26 mouse cellular contexts compared by ENCODE assay signal in genomic region chr17:37063686-37064495, GRCm38 (mm10). TPM values are rescaled to one million over a fixed set of nuclear protein-coding genes. Genes with fewer than 3 reads are reported as not detected.
A peak's percentile ranks its signal among the peaks of the same experiment; 100 is the strongest.
DNase-seq lines count a peak whose midpoint lies in the region; ATAC-seq and TF ChIP-seq lines count a peak whose summit lies in the region.
"Had no signal": no experiment of that assay in that cellular context is flagged by ENCODE, and none has a peak within 500 bp of the region (broad histone marks: within the 10 kb centered on the region; RNA-seq: fewer than 3 reads in every experiment).

No protein-coding gene starts in this region.

- H3K36me3 ChIP-seq in lung, embryonic 14.5 days (ENCODE audit: insufficient read depth): peaks cover 92% of the 10 kb centered on the region

- TF ChIP-seq POLR2A in lung, adult 2 months (IDR thresholded peaks at IDR 0.05; ENCODE audit: borderline replicate concordance, extremely low read depth, low read depth, low read length): no peak
- TF ChIP-seq POLR2A in cerebellum, adult 2 months (IDR thresholded peaks at IDR 0.05; ENCODE audit: borderline replicate concordance, insufficient read depth, low read length): no peak

- no peaks in the 10 kb centered on the region for H3K4me1 ChIP-seq in lung, embryonic 14.5 days (ENCODE audit: insufficient read depth)
- no peaks in the 10 kb centered on the region for H3K4me1 ChIP-seq in lung, adult 2 months (ENCODE audit: control insufficient read depth, insufficient read depth, low read length)
- H3K4me1 ChIP-seq in cerebellum, adult 2 months (ENCODE audit: control insufficient read depth, insufficient read depth, low read length): no peaks in the 10 kb centered on the region; the same call in 1 of the 2 replicates
- H3K4me1 ChIP-seq: embryonic facial prominence, embryonic 10.5 days; heart, embryonic 15.5 days; hindbrain, embryonic 15.5 days; intestine, embryonic 15.5 days; lung, embryonic 15.5 days; neural tube, embryonic 15.5 days had no signal

- TF ChIP-seq CTCF in lung, embryonic 14.5 days (IDR thresholded peaks at IDR 0.05; ENCODE audit: low read depth): no peak
- TF ChIP-seq CTCF in lung, adult 2 months (IDR thresholded peaks at IDR 0.05; ENCODE audit: insufficient read depth, low read length): no peak
- TF ChIP-seq CTCF in cerebellum, adult 2 months (IDR thresholded peaks at IDR 0.05; ENCODE audit: borderline replicate concordance, insufficient read depth, low read depth, low read length): no peak

- H3K9me3 ChIP-seq in lung, embryonic 14.5 days (ENCODE audit: low read depth, low read length): no peaks in the 10 kb centered on the region
- H3K9me3 ChIP-seq: embryonic facial prominence, embryonic 10.5 days; heart, embryonic 15.5 days; hindbrain, embryonic 15.5 days; intestine, embryonic 15.5 days; lung, embryonic 15.5 days; neural tube, embryonic 15.5 days had no signal

- no peak overlapping the region for H3K27ac ChIP-seq in lung, embryonic 14.5 days (ENCODE audit: low read depth)
- H3K27ac ChIP-seq in cerebellum, adult 2 months (ENCODE audit: insufficient read depth, low read length): no peak overlapping the region
- H3K27ac ChIP-seq: embryonic facial prominence, embryonic 10.5 days; heart, adult 2 months; heart, embryonic 15.5 days; hindbrain, embryonic 15.5 days; intestine, embryonic 15.5 days; lung, embryonic 15.5 days; neural tube, embryonic 15.5 days; stomach, postnatal 0 days had no signal

- peak; percentile 30; the same call in 1 of the 2 replicates for ATAC-seq in lung, embryonic 14.5 days (ENCODE audit: insufficient read depth)
- ATAC-seq: intestine, embryonic 15.5 days had no signal

- H3K4me2 ChIP-seq in lung, embryonic 14.5 days: no peak overlapping the region
- H3K4me2 ChIP-seq: heart, embryonic 15.5 days; hindbrain, embryonic 15.5 days; intestine, embryonic 15.5 days; liver, embryonic 11.5 days; lung, embryonic 15.5 days; neural tube, embryonic 15.5 days had no signal

- H3K27me3 ChIP-seq in lung, embryonic 14.5 days (ENCODE audit: insufficient read depth, low read length): no peaks in the 10 kb centered on the region
- H3K27me3 ChIP-seq in cerebellum, adult 2 months (ENCODE audit: control insufficient read depth, insufficient read depth, low read length): no peaks in the 10 kb centered on the region
- H3K27me3 ChIP-seq: heart, embryonic 15.5 days; hindbrain, embryonic 15.5 days; intestine, embryonic 15.5 days; lung, embryonic 15.5 days; neural tube, embryonic 15.5 days had no signal

- no peak overlapping the region for H3K9ac ChIP-seq in lung, embryonic 14.5 days
- H3K9ac ChIP-seq: heart, embryonic 15.5 days; hindbrain, embryonic 15.5 days; intestine, embryonic 15.5 days; lung, embryonic 15.5 days; neural tube, embryonic 15.5 days had no signal

- DNase-seq in lung, embryonic 14.5 days: peak; percentile 62
- DNase-seq in lung, adult 2 months: no peak
- peak; percentile 52 for DNase-seq in right cerebral cortex, postnatal 14 days
- no peak for DNase-seq in right cerebral cortex, postnatal 25 days
- peak; percentile 15 for DNase-seq in lung, postnatal 36 days
- DNase-seq in spleen, postnatal 36 days (ENCODE audit: low spot score in 2 of 2): no peak
- no peak for DNase-seq in cerebellum, adult 2 months
- DNase-seq: adrenal gland, postnatal 10 days; cerebellum, adult 18-20 months; gastrocnemius, postnatal 25 days; heart, adult 2 months; heart, postnatal 4 days; kidney, adult 9 months; kidney, postnatal 25 days; layer of hippocampus, adult 9-11 months; right cerebral cortex, postnatal 4 days had no signal

- H3K4me3 ChIP-seq in lung, embryonic 14.5 days (ENCODE audit: low read depth, low read length): no peak overlapping the region
- no peak overlapping the region for H3K4me3 ChIP-seq in lung, adult 2 months (replicated peaks; ENCODE audit: extremely low read depth, low read depth, low read length)
- no peak overlapping the region for H3K4me3 ChIP-seq in cerebellum, adult 2 months (replicated peaks; ENCODE audit: insufficient read depth, low read depth, low read length)
- H3K4me3 ChIP-seq: embryonic facial prominence, embryonic 10.5 days; heart, adult 2 months; heart, embryonic 15.5 days; hindbrain, embryonic 15.5 days; intestine, embryonic 15.5 days; lung, embryonic 15.5 days; neural tube, embryonic 15.5 days had no signal

- WGBS in lung, embryonic 14.5 days: 75% methylated on average over 11 of the region's 11 CpGs
- WGBS in lung, adult 2 months: 74% methylated on average over 11 of the region's 11 CpGs
- 49% methylated on average over 11 of the region's 11 CpGs for WGBS in cerebellum, adult 2 months

RNA-seq across cellular contexts. Expression of gene Gabbr1, which starts 18.1 kb away (rescaled TPM):
- polyA plus RNA-seq in lung, embryonic 14.5 days (2014; fragmentation: Nextera tagmentation; extraction: Ambion mirVana): 7.0 and 8.8 TPM in 2 replicates
- 38.0 and 46.1 TPM in 2 replicates for polyA plus RNA-seq in lung, adult 2 months (2012; rRNA removed)
- 403 and 405 TPM in 2 replicates for polyA plus RNA-seq in cerebellum, adult 2 months (2012; rRNA removed)

RNA-seq across cellular contexts. Expression of gene Olfr90, which starts 24.4 kb away (rescaled TPM):
- 0.34 TPM in 1 of 2 replicates, not detected in the other for polyA plus RNA-seq in lung, embryonic 14.5 days (2014; fragmentation: Nextera tagmentation; extraction: Ambion mirVana)
- not detected in 2 replicates for polyA plus RNA-seq in lung, adult 2 months (2012; rRNA removed)
- not detected in 2 replicates for polyA plus RNA-seq in cerebellum, adult 2 months (2012; rRNA removed)
- polyA plus RNA-seq: embryonic facial prominence, embryonic 10.5 days; frontal cortex, adult 2 months; heart, adult 2 months; heart, embryonic 15.5 days; intestine, embryonic 15.5 days; limb, embryonic 11.5 days; liver, embryonic 11.5 days; lung, embryonic 15.5 days; neural tube, embryonic 15.5 days; stomach, postnatal 0 days had no signal

RNA-seq across cellular contexts. Expression of gene Olfr91, which starts 34.2 kb away (rescaled TPM):
- polyA plus RNA-seq in lung, embryonic 14.5 days (2014; fragmentation: Nextera tagmentation; extraction: Ambion mirVana): 0.07 TPM in 1 of 2 replicates, not detected in the other
- not detected in 2 replicates for polyA plus RNA-seq in lung, adult 2 months (2012; rRNA removed)
- not detected in 2 replicates for polyA plus RNA-seq in cerebellum, adult 2 months (2012; rRNA removed)
- polyA plus RNA-seq: embryonic facial prominence, embryonic 10.5 days; frontal cortex, adult 2 months; heart, adult 2 months; heart, embryonic 15.5 days; hindbrain, embryonic 15.5 days; intestine, embryonic 15.5 days; limb, embryonic 11.5 days; liver, embryonic 11.5 days; lung, embryonic 15.5 days; neural tube, embryonic 15.5 days; stomach, postnatal 0 days had no signal

RNA-seq across cellular contexts. Expression of gene Mog, which starts 40.7 kb away (rescaled TPM):
- polyA plus RNA-seq in lung, embryonic 14.5 days (2014; fragmentation: Nextera tagmentation; extraction: Ambion mirVana): 0.11 and 0.13 TPM in 2 replicates
- polyA plus RNA-seq in lung, adult 2 months (2012; rRNA removed): not detected in 2 replicates
- polyA plus RNA-seq in cerebellum, adult 2 months (2012; rRNA removed): 145 and 178 TPM in 2 replicates
- polyA plus RNA-seq: heart, adult 2 months; heart, embryonic 15.5 days; liver, embryonic 11.5 days had no signal

RNA-seq across cellular contexts. Expression of gene Olfr92, which starts 56.0 kb away (rescaled TPM):
- not detected in 2 replicates for polyA plus RNA-seq in lung, embryonic 14.5 days (2014; fragmentation: Nextera tagmentation; extraction: Ambion mirVana)
- not detected in 2 replicates for polyA plus RNA-seq in lung, adult 2 months (2012; rRNA removed)
- not detected in 2 replicates for polyA plus RNA-seq in cerebellum, adult 2 months (2012; rRNA removed)
- polyA plus RNA-seq: embryonic facial prominence, embryonic 10.5 days; frontal cortex, adult 2 months; heart, adult 2 months; heart, embryonic 15.5 days; hindbrain, embryonic 15.5 days; intestine, embryonic 15.5 days; limb, embryonic 11.5 days; liver, embryonic 11.5 days; lung, embryonic 15.5 days; neural tube, embryonic 15.5 days; stomach, postnatal 0 days had no signal

Comparison
In these comparisons a context has a peak if more than half of its experiments do, and no peak if none do; other contexts are left out.
1. DNase-seq: peak in lung, embryonic 14.5 days (single experiment), right cerebral cortex, postnatal 14 days (single experiment) and lung, postnatal 36 days (single experiment); none in lung, adult 2 months (single experiment), right cerebral cortex, postnatal 25 days (single experiment), spleen, postnatal 36 days (0 of 2) and cerebellum, adult 2 months (0 of 2).